Mouse (Mus musculus) c-Kit-positive CD71-positive TER-119-positive erythroid progenitor cells, embryonic 14.5 days (primary cell): ENCODE measurements around the gene Atg13.
A peak's percentile ranks its signal among the peaks of the same experiment; 100 is the strongest.

ENCODE experiments used
- DNase-seq: peaks from one replicate; pipeline ENCODE4 v3.0.0-alpha.2; 2013; ENCODE audit warnings: low spot score

The Atg13 gene

GRCm38 (mm10) chr2:91695436-91696224 is 14.7 kb downstream of the Atg13 start:
- DNase-seq, result no peak

GRCm38 (mm10) chr2:91689452-91689851 is 20.9 kb downstream of the Atg13 start:
- DNase-seq, result no peak

- no peak for DNase-seq
Measured at GRCm38 (mm10) chr2:91683919-91684318, 26.5 kb downstream of the Atg13 start.

- peak; percentile 47 for DNase-seq
Measured at GRCm38 (mm10) chr2:91682850-91683249, 27.5 kb downstream of the Atg13 start.

GRCm38 (mm10) chr2:91676961-91677360 is 33.4 kb downstream of the Atg13 start:
- DNase-seq, result no peak

- no peak for DNase-seq
Measured at GRCm38 (mm10) chr2:91676420-91676819, 34.0 kb downstream of the Atg13 start.

GRCm38 (mm10) chr2:91674895-91675294 is 35.5 kb downstream of the Atg13 start:
- DNase-seq, result no peak

GRCm38 (mm10) chr2:91673587-91673986 is 36.8 kb downstream of the Atg13 start:
- DNase-seq, result no peak

GRCm38 (mm10) chr2:91670038-91670437 is 40.3 kb downstream of the Atg13 start:
- DNase-seq, result no peak

- no peak for DNase-seq
Measured at GRCm38 (mm10) chr2:91669326-91669725, 41.0 kb downstream of the Atg13 start.

- no peak for DNase-seq
Measured at GRCm38 (mm10) chr2:91667747-91668146, 42.6 kb downstream of the Atg13 start.

- no peak for DNase-seq
Measured at GRCm38 (mm10) chr2:91666386-91666910, 43.9 kb downstream of the Atg13 start.

GRCm38 (mm10) chr2:91664780-91665179 is 45.6 kb downstream of the Atg13 start:
- DNase-seq, result no peak

GRCm38 (mm10) chr2:91660981-91661380 is 49.4 kb downstream of the Atg13 start:
- DNase-seq, result no peak

- DNase-seq, result no peak
Measured at GRCm38 (mm10) chr2:91659657-91660056, 50.7 kb downstream of the Atg13 start.

- no peak for DNase-seq
Measured at GRCm38 (mm10) chr2:91656774-91657173, 53.6 kb downstream of the Atg13 start.

- no peak for DNase-seq
Measured at GRCm38 (mm10) chr2:91655827-91656226, 54.5 kb downstream of the Atg13 start.

- no peak for DNase-seq
Measured at GRCm38 (mm10) chr2:91655388-91655787, 55.0 kb downstream of the Atg13 start.

GRCm38 (mm10) chr2:91652863-91653262 is 57.5 kb downstream of the Atg13 start:
- no peak for DNase-seq

GRCm38 (mm10) chr2:91651458-91652258 is 58.7 kb downstream of the Atg13 start:
- no peak for DNase-seq

GRCm38 (mm10) chr2:91650360-91650995 is 59.9 kb downstream of the Atg13 start:
- peak; percentile 28 for DNase-seq

GRCm38 (mm10) chr2:91649553-91650359 is 60.6 kb downstream of the Atg13 start, which contains the start of the genes Zfp408 and Arhgap1:
Gene Zfp408, minus strand, starts transcription at chr2:91649791.
Gene Arhgap1, plus strand, starts transcription at chr2:91649860.
- DNase-seq, result peak; percentile 99
